Mouse (Mus musculus): ENCODE measurements around the gene Slc28a3.

GRCm38 (mm10) chr13:58542601-58543041 is 68.1 kb downstream of the Slc28a3 start:
- no peak for TF ChIP-seq CTCF (IDR thresholded peaks at IDR 0.05; ENCODE audit: borderline replicate concordance, insufficient read depth, low read length)
- TF ChIP-seq POLR2A (IDR thresholded peaks at IDR 0.05; ENCODE audit: low read depth, low read length): no peak

Measured in embryonic fibroblast, embryonic 13.5 days (primary cell).